Comparison of ENCODE assay signal across 34 mouse cellular contexts in genomic region chr8:103983860-103984594, GRCm38 (mm10).
DNase-seq lines count a peak whose midpoint lies in the region; ATAC-seq lines count a peak whose summit lies in the region.
"Had no signal": no experiment of that assay in that cellular context is flagged by ENCODE, and none has a peak within 500 bp of the region (broad histone marks: within the 10 kb centered on the region; RNA-seq: fewer than 3 reads in every experiment).

No protein-coding gene starts in this region.

- H3K4me2 ChIP-seq in hindbrain, embryonic 14.5 days (replicated peaks) = no peak overlapping the region
- H3K4me2 ChIP-seq in midbrain, embryonic 13.5 days (replicated peaks) = no peak overlapping the region
- no peak overlapping the region for H3K4me2 ChIP-seq in midbrain, embryonic 15.5 days
- H3K4me2 ChIP-seq: embryonic facial prominence, embryonic 13.5 days; heart, embryonic 15.5 days; hindbrain, embryonic 15.5 days; intestine, embryonic 15.5 days; liver, embryonic 12.5 days; neural tube, embryonic 15.5 days had no signal

- 44% methylated on average over 11 of the region's 11 CpGs for WGBS in hindbrain, embryonic 10.5 days
- 36% methylated on average over 11 of the region's 11 CpGs for WGBS in hindbrain, embryonic 14.5 days
- 36% methylated on average over 11 of the region's 11 CpGs for WGBS in midbrain, embryonic 13.5 days
- WGBS in midbrain, embryonic 15.5 days = 37% methylated on average over 11 of the region's 11 CpGs

- peak overlapping the region; percentile 70 for H3K27ac ChIP-seq in hindbrain, embryonic 10.5 days
- no peak overlapping the region for H3K27ac ChIP-seq in hindbrain, embryonic 14.5 days
- no peak overlapping the region for H3K27ac ChIP-seq in midbrain, embryonic 13.5 days
- no peak overlapping the region for H3K27ac ChIP-seq in midbrain, embryonic 15.5 days
- H3K27ac ChIP-seq: embryonic facial prominence, embryonic 13.5 days; heart, embryonic 10.5 days; heart, embryonic 15.5 days; hindbrain, embryonic 15.5 days; intestine, embryonic 15.5 days; kidney, postnatal 0 days; liver, embryonic 12.5 days; neural tube, embryonic 15.5 days; stomach, postnatal 0 days had no signal

- peak; percentile 18 for DNase-seq in embryo, embryonic 10.5 days (ENCODE audit: low spot score)
- DNase-seq in embryo, embryonic 9.5 days (ENCODE audit: extremely low spot score) = no peak
- DNase-seq in hindbrain, embryonic 10.5 days (ENCODE audit: low spot score) = peak; percentile 15
- DNase-seq in hindbrain, embryonic 14.5 days (ENCODE audit: low spot score) = no peak
- DNase-seq in adrenal gland, adult 18-20 months (ENCODE audit: low spot score in 2 of 2) = no peak
- DNase-seq in right cerebral cortex, postnatal 4 days = no peak
- DNase-seq: adrenal gland, postnatal 10 days; cerebellum, adult 11 months; cerebellum, adult 9-10 months; cerebellum, postnatal 36 days; embryo, embryonic 11 days; gastrocnemius, postnatal 10 days; kidney, adult 2 months; kidney, postnatal 4 days; left cerebral cortex, postnatal 4 days; liver, postnatal 0 days; lung, postnatal 4 days; right cerebral cortex, adult 18-20 months; thymus, adult 2 months; thymus, postnatal 36 days had no signal

- H3K4me3 ChIP-seq in hindbrain, embryonic 10.5 days = no peak overlapping the region
- H3K4me3 ChIP-seq in hindbrain, embryonic 14.5 days (replicated peaks; ENCODE audit: low read length) = no peak overlapping the region
- no peak overlapping the region for H3K4me3 ChIP-seq in midbrain, embryonic 13.5 days (replicated peaks)
- H3K4me3 ChIP-seq in midbrain, embryonic 15.5 days = no peak overlapping the region
- H3K4me3 ChIP-seq: embryonic facial prominence, embryonic 13.5 days; heart, embryonic 10.5 days; heart, embryonic 15.5 days; hindbrain, embryonic 15.5 days; intestine, embryonic 15.5 days; liver, embryonic 12.5 days; megakaryocyte, embryonic 14.5 days; neural tube, embryonic 15.5 days had no signal

- H3K4me1 ChIP-seq in hindbrain, embryonic 10.5 days (replicated peaks) = peaks cover 11% of the 10 kb centered on the region
- no peaks in the 10 kb centered on the region for H3K4me1 ChIP-seq in hindbrain, embryonic 14.5 days (replicated peaks; ENCODE audit: control insufficient read depth, insufficient read depth, low read length)
- peaks cover 6% of the 10 kb centered on the region; the same call in 1 of the 2 replicates for H3K4me1 ChIP-seq in midbrain, embryonic 13.5 days (replicated peaks)
- H3K4me1 ChIP-seq in midbrain, embryonic 15.5 days = no peaks in the 10 kb centered on the region
- H3K4me1 ChIP-seq: heart, embryonic 10.5 days; heart, embryonic 15.5 days; hindbrain, embryonic 15.5 days; intestine, embryonic 15.5 days; liver, embryonic 12.5 days; neural tube, embryonic 15.5 days had no signal

- H3K36me3 ChIP-seq in hindbrain, embryonic 10.5 days = no peaks in the 10 kb centered on the region
- H3K36me3 ChIP-seq in hindbrain, embryonic 14.5 days (replicated peaks; ENCODE audit: control insufficient read depth, insufficient read depth) = no peaks in the 10 kb centered on the region
- no peaks in the 10 kb centered on the region for H3K36me3 ChIP-seq in midbrain, embryonic 13.5 days
- H3K36me3 ChIP-seq in midbrain, embryonic 15.5 days (replicated peaks) = no peaks in the 10 kb centered on the region
- H3K36me3 ChIP-seq: embryonic facial prominence, embryonic 13.5 days; heart, embryonic 10.5 days; heart, embryonic 15.5 days; hindbrain, embryonic 15.5 days; intestine, embryonic 15.5 days; liver, embryonic 12.5 days; neural tube, embryonic 15.5 days had no signal

- no peak overlapping the region for H3K9ac ChIP-seq in hindbrain, embryonic 14.5 days
- H3K9ac ChIP-seq in midbrain, embryonic 13.5 days (replicated peaks) = no peak overlapping the region
- no peak overlapping the region for H3K9ac ChIP-seq in midbrain, embryonic 15.5 days
- H3K9ac ChIP-seq: embryonic facial prominence, embryonic 13.5 days; heart, embryonic 15.5 days; hindbrain, embryonic 15.5 days; intestine, embryonic 15.5 days; liver, embryonic 12.5 days; liver, postnatal 0 days; neural tube, embryonic 15.5 days had no signal

- H3K9me3 ChIP-seq in hindbrain, embryonic 10.5 days = no peaks in the 10 kb centered on the region
- no peaks in the 10 kb centered on the region for H3K9me3 ChIP-seq in hindbrain, embryonic 14.5 days (ENCODE audit: control insufficient read depth, low read length)
- H3K9me3 ChIP-seq in midbrain, embryonic 13.5 days = no peaks in the 10 kb centered on the region
- H3K9me3 ChIP-seq in midbrain, embryonic 15.5 days = no peaks in the 10 kb centered on the region
- H3K9me3 ChIP-seq: embryonic facial prominence, embryonic 13.5 days; heart, embryonic 10.5 days; heart, embryonic 15.5 days; hindbrain, embryonic 15.5 days; intestine, embryonic 15.5 days; liver, embryonic 12.5 days had no signal

- no peaks in the 10 kb centered on the region for H3K27me3 ChIP-seq in hindbrain, embryonic 10.5 days (ENCODE audit: insufficient read depth, poor library complexity, severe bottlenecking)
- H3K27me3 ChIP-seq in hindbrain, embryonic 14.5 days (ENCODE audit: control insufficient read depth, insufficient read depth, low read length) = no peaks in the 10 kb centered on the region
- no peaks in the 10 kb centered on the region for H3K27me3 ChIP-seq in midbrain, embryonic 13.5 days
- no peaks in the 10 kb centered on the region for H3K27me3 ChIP-seq in midbrain, embryonic 15.5 days (replicated peaks)
- H3K27me3 ChIP-seq: CH12.LX; embryonic facial prominence, embryonic 13.5 days; heart, embryonic 15.5 days; hindbrain, embryonic 15.5 days; intestine, embryonic 15.5 days; liver, embryonic 12.5 days; megakaryocyte, embryonic 14.5 days; neural tube, embryonic 15.5 days had no signal

- ATAC-seq in hindbrain, embryonic 14.5 days (ENCODE audit: low FRiP score) = no peak
- ATAC-seq in midbrain, embryonic 13.5 days = peak; percentile 68; the same call in 1 of the 2 replicates
- no peak for ATAC-seq in midbrain, embryonic 15.5 days (replicated peaks)
- ATAC-seq: activated CD4-positive, CD25-positive, alpha-beta regulatory T cell, adult 4 months; intestine, embryonic 15.5 days; liver, embryonic 12.5 days; liver, postnatal 0 days had no signal

Comparison
In these comparisons a context has a peak if more than half of its experiments do, and no peak if none do; other contexts are left out.
1. DNase-seq: peak in embryo, embryonic 10.5 days (single experiment) and hindbrain, embryonic 10.5 days (single experiment); none in embryo, embryonic 9.5 days (single experiment), hindbrain, embryonic 14.5 days (single experiment), adrenal gland, adult 18-20 months (0 of 2) and right cerebral cortex, postnatal 4 days (single experiment).